Comparison of ENCODE assay signal across 19 mouse cellular contexts in the genomic region with DNA sequence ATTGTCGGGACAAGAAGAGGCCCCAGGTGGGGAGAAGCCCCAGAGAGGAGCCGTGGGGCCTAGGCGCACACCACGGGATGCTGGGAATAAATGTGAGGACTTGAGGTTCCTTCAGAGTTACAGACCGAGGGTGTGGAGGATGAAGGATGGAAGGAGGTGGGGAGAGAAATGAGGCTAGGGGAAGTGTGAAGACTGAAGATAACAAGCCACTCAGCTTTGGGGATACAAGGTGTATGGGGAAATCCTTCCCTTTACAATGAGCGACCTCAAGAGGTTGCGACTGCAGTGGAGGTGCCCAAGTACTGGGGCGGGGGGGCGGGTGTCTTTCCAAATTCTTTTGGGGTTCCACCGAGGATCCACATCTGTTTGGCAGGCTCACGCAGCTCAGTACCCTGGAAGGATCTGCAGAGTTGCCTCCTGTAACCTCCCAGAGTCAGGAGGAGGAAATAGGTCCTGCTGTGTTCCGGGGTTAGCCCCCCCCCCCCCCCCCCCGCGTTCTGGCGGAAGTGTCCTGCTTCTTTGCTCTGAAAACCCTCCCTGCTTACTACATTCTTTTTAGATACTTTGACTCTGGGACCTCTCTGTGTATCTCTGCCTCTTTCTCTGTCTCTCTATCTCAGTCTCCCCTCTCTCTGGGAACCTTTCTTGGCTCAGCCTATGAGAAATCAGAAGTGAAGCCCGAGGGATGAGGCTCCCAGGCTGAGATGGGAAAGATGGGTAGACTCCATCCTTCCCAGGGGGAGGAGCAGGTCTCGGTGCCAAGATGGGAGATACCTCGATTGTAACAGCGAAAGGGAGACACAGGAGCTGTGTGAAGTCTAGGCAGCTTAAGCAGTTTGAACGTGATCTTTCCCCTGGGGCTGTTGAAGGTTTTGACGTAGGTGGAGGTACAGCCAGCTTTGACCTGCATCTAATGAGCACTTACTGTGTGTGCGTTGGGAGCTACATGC. TPM values are rescaled to one million over a fixed set of nuclear protein-coding genes. Genes with fewer than 3 reads are reported as not detected.
DNase-seq lines count a peak whose midpoint lies in the region; ATAC-seq lines count a peak whose summit lies in the region.
"Had no signal": no experiment of that assay in that cellular context is flagged by ENCODE, and none has a peak within 500 bp of the region (broad histone marks: within the 10 kb centered on the region; RNA-seq: fewer than 3 reads in every experiment).

No protein-coding gene starts in this region.

- no peak overlapping the region for H3K4me3 ChIP-seq in heart, embryonic 14.5 days (ENCODE audit: control insufficient read depth in 1 of 2, insufficient read depth in 1 of 2, low read depth in 1 of 2, low read length in 2 of 2)
- H3K4me3 ChIP-seq: embryonic facial prominence, embryonic 12.5 days; forebrain, embryonic 12.5 days; liver, embryonic 13.5 days; myocyte had no signal

- ATAC-seq in heart, embryonic 14.5 days (ENCODE audit: insufficient number of reproducible peaks, insufficient read depth, low FRiP score, low read depth): no peak
- peak; percentile 48 for ATAC-seq in CD4-positive, CD25-positive, alpha-beta regulatory T cell, adult 4 months
- peak; percentile 52 for ATAC-seq in inflammation-experienced regulatory T-cells, adult 6 months
- ATAC-seq: lung, postnatal 0 days; Patski had no signal

- H3K4me1 ChIP-seq in heart, embryonic 14.5 days (ENCODE audit: control insufficient read depth in 2 of 2, insufficient read depth in 2 of 2, low read length in 2 of 2): no peaks in the 10 kb centered on the region; a peak in 1 of 4 replicates
- H3K4me1 ChIP-seq: forebrain, embryonic 12.5 days had no signal

- no peak overlapping the region for H3K9ac ChIP-seq in heart, embryonic 14.5 days (ENCODE audit: low read length)
- H3K9ac ChIP-seq: embryonic facial prominence, embryonic 12.5 days; forebrain, embryonic 12.5 days; hindbrain, embryonic 14.5 days; liver, embryonic 13.5 days had no signal

- 48% methylated on average over 19 of the region's 22 CpGs for WGBS in heart, embryonic 14.5 days

- no peaks in the 10 kb centered on the region for H3K27me3 ChIP-seq in heart, embryonic 14.5 days (ENCODE audit: control insufficient read depth, insufficient read depth, low read length)

- intact Hi-C loops in heart, postnatal 14 days (cut with DNase I): no loop called here

- H3K27ac ChIP-seq in heart, embryonic 14.5 days (replicated peaks in 1 of 2; ENCODE audit: control insufficient read depth in 1 of 2, insufficient read depth in 1 of 2, low read depth in 2 of 2, low read length in 2 of 2): no peak overlapping the region
- H3K27ac ChIP-seq: embryonic facial prominence, embryonic 12.5 days; forebrain, embryonic 12.5 days; hindbrain, embryonic 14.5 days; liver, embryonic 13.5 days had no signal

- no peak for DNase-seq in heart, postnatal 14 days
- peak; percentile 21 for DNase-seq in 416B (ENCODE audit: low read depth)
- no peak for DNase-seq in thymus, postnatal 36 days
- DNase-seq in B cell, adult 2 months: no peak
- no peak for DNase-seq in spleen, postnatal 14 days (ENCODE audit: low spot score in 2 of 2)
- DNase-seq: cerebellum, postnatal 14 days; kidney, adult 18-20 months; layer of hippocampus, postnatal 36 days; liver, embryonic 13.5 days; spleen, adult 18-20 months had no signal

- 0 out of 2 replicates have a peak, but pooled peaks cover under 1% of the 10 kb centered on the region for H3K36me3 ChIP-seq in heart, embryonic 14.5 days (ENCODE audit: control insufficient read depth, insufficient read depth, low read length)
- H3K36me3 ChIP-seq: embryonic facial prominence, embryonic 12.5 days; forebrain, embryonic 12.5 days; liver, embryonic 13.5 days had no signal

- H3K4me2 ChIP-seq in heart, embryonic 14.5 days (ENCODE audit: low read length): 0 out of 2 replicates have a peak overlapping the region, but pooled peaks have one; percentile 11
- H3K4me2 ChIP-seq: embryonic facial prominence, embryonic 12.5 days; forebrain, embryonic 12.5 days; hindbrain, embryonic 14.5 days; liver, embryonic 13.5 days had no signal

- no peaks in the 10 kb centered on the region for H3K9me3 ChIP-seq in heart, embryonic 14.5 days (ENCODE audit: control insufficient read depth, low read length)
- H3K9me3 ChIP-seq: embryonic facial prominence, embryonic 12.5 days; forebrain, embryonic 12.5 days; liver, embryonic 13.5 days had no signal

RNA-seq across cellular contexts. Expression of gene Scaf4, which starts 49.8 kb away (rescaled TPM):
- polyA plus RNA-seq in heart, embryonic 14.5 days (2014; fragmentation: Nextera tagmentation; extraction: Ambion mirVana): 17.5 and 20.9 TPM in 2 replicates
- total RNA-seq in heart, postnatal 14 days (2021): 10 to 100 TPM; 26.9 to 28.3 TPM
- 10 to 100 TPM in 1 of 2 experiments, 1 to 10 TPM in 1; 9.9 to 11.4 TPM for polyA plus RNA-seq in CD4-positive, CD25-positive, alpha-beta regulatory T cell, adult 4 months (2017; shearing (Covaris generic))
- 10 to 100 TPM in 1 of 3 experiments, 1 to 10 TPM in 2; 7.7 to 13.8 (median 9.6) TPM for polyA plus RNA-seq in inflammation-experienced regulatory T-cells, adult 6 months (2017; shearing (Covaris generic))

RNA-seq across cellular contexts. Expression of gene Hunk, which starts 51.7 kb away (rescaled TPM):
- polyA plus RNA-seq in heart, embryonic 14.5 days (2014; fragmentation: Nextera tagmentation; extraction: Ambion mirVana): 9.7 and 10.4 TPM in 2 replicates
- 1 to 10 TPM; 2.0 to 2.3 TPM for total RNA-seq in heart, postnatal 14 days (2021)
- not detected for polyA plus RNA-seq in CD4-positive, CD25-positive, alpha-beta regulatory T cell, adult 4 months (2017; shearing (Covaris generic))
- under 1 TPM in 1 of 3 experiments, not detected in 2; 0.43 TPM for polyA plus RNA-seq in inflammation-experienced regulatory T-cells, adult 6 months (2017; shearing (Covaris generic))
